Comparison of ENCODE assay signal across 9 mouse cellular contexts in the genomic region with DNA sequence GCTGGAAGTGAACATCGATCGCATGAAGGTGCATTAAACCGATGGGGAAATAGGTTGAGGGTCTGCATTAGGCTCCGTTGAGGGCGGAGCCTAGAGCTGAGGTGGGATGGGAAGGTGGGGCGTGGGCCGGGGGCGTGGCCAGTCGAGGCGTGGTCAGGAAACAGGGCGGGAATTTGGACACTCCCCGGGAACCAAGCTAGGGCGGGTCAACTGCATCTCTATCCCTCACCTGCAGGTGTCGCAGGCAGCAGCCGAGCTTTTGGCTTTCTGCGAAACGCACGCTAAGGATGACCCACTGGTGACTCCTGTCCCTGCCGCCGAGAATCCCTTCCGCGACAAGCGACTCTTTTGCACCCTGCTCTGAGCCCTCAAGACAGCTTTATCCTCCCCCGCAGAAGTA. TPM values are rescaled to one million over a fixed set of nuclear protein-coding genes. Genes with fewer than 3 reads are reported as not detected.
DNase-seq lines count a peak whose midpoint lies in the region; ATAC-seq and TF ChIP-seq lines count a peak whose summit lies in the region.
"Had no signal": no experiment of that assay in that cellular context is flagged by ENCODE, and none has a peak within 500 bp of the region (broad histone marks: within the 10 kb centered on the region; RNA-seq: fewer than 3 reads in every experiment).

No protein-coding gene starts in this region.

- peaks cover 32% of the 10 kb centered on the region for H3K27me3 ChIP-seq in E14TG2a.4 (ENCODE audit: insufficient read depth, low read length)
- peaks cover 8% of the 10 kb centered on the region for H3K27me3 ChIP-seq in embryonic facial prominence, embryonic 15.5 days
- peaks cover 55% of the 10 kb centered on the region for H3K27me3 ChIP-seq in heart, embryonic 13.5 days (replicated peaks)
- peaks cover 27% of the 10 kb centered on the region for H3K27me3 ChIP-seq in kidney, embryonic 15.5 days
- peaks cover 29% of the 10 kb centered on the region for H3K27me3 ChIP-seq in lung, embryonic 15.5 days

- ATAC-seq in embryonic facial prominence, embryonic 15.5 days (ENCODE audit: insufficient number of reproducible peaks, low FRiP score, low TSS enrichment, low read depth) = no peak
- ATAC-seq in heart, embryonic 13.5 days (ENCODE audit: extremely low read depth, insufficient number of reproducible peaks, low FRiP score, low TSS enrichment) = peak; percentile 7; the same call in 1 of the 2 replicates
- peak; percentile 19; the same call in 1 of the 2 replicates for ATAC-seq in kidney, embryonic 15.5 days (replicated peaks; ENCODE audit: low FRiP score)
- no peak for ATAC-seq in lung, embryonic 15.5 days (ENCODE audit: borderline replicate concordance, extremely low read depth, low FRiP score, low TSS enrichment)
- peak; percentile 64; the same call in 1 of the 2 replicates for ATAC-seq in neutrophil, adult 5-6 weeks (ENCODE audit: extremely low read depth, insufficient number of reproducible peaks, low FRiP score, poor library complexity, severe bottlenecking)

- H3K4me1 ChIP-seq in E14TG2a.4 (replicated peaks; ENCODE audit: low read depth, low read length) = peaks cover 53% of the 10 kb centered on the region
- peaks cover 13% of the 10 kb centered on the region for H3K4me1 ChIP-seq in bone marrow macrophage, adult 2 months (ENCODE audit: control insufficient read depth, insufficient read depth, low read length)
- H3K4me1 ChIP-seq in embryonic facial prominence, embryonic 15.5 days = peaks cover 64% of the 10 kb centered on the region
- peaks cover 49% of the 10 kb centered on the region for H3K4me1 ChIP-seq in heart, embryonic 13.5 days
- H3K4me1 ChIP-seq in kidney, embryonic 15.5 days = peaks cover 49% of the 10 kb centered on the region
- H3K4me1 ChIP-seq in lung, embryonic 15.5 days = peaks cover 47% of the 10 kb centered on the region

- no peak overlapping the region for H3K27ac ChIP-seq in bone marrow macrophage, adult 2 months (ENCODE audit: insufficient read depth, low read depth, low read length)
- H3K27ac ChIP-seq in embryonic facial prominence, embryonic 15.5 days (replicated peaks) = no peak overlapping the region
- no peak overlapping the region for H3K27ac ChIP-seq in heart, embryonic 13.5 days (replicated peaks)
- no peak overlapping the region for H3K27ac ChIP-seq in kidney, embryonic 15.5 days
- no peak overlapping the region; the same call in 1 of the 2 replicates for H3K27ac ChIP-seq in lung, embryonic 15.5 days

- peak; percentile 60 for TF ChIP-seq CTCF in E14TG2a.4 (conservative IDR thresholded peaks at IDR 0.05; ENCODE audit: low read length)
- TF ChIP-seq CTCF in bone marrow macrophage, adult 2 months (IDR thresholded peaks at IDR 0.05; ENCODE audit: low read depth, low read length) = peak; percentile 41; the same call in 1 of the 2 replicates

- peak; percentile 70 for DNase-seq in thymus, postnatal 36 days

- H3K9me3 ChIP-seq in E14TG2a.4 (ENCODE audit: low read length) = no peaks in the 10 kb centered on the region
- H3K9me3 ChIP-seq in embryonic facial prominence, embryonic 15.5 days (replicated peaks) = no peaks in the 10 kb centered on the region
- H3K9me3 ChIP-seq in heart, embryonic 13.5 days = no peaks in the 10 kb centered on the region
- no peaks in the 10 kb centered on the region for H3K9me3 ChIP-seq in kidney, embryonic 15.5 days (replicated peaks)
- no peaks in the 10 kb centered on the region for H3K9me3 ChIP-seq in lung, embryonic 15.5 days

- H3K4me3 ChIP-seq in E14TG2a.4 (replicated peaks; ENCODE audit: low read length) = peak overlapping the region; percentile 61
- peak overlapping the region; percentile 33 for H3K4me3 ChIP-seq in bone marrow macrophage, adult 2 months (ENCODE audit: insufficient read depth, low read length)
- H3K4me3 ChIP-seq in embryonic facial prominence, embryonic 15.5 days (replicated peaks) = peak overlapping the region; percentile 20
- peak overlapping the region; percentile 35 for H3K4me3 ChIP-seq in heart, embryonic 13.5 days
- H3K4me3 ChIP-seq in kidney, embryonic 15.5 days (replicated peaks) = peak overlapping the region; percentile 26
- peak overlapping the region; percentile 26 for H3K4me3 ChIP-seq in lung, embryonic 15.5 days

- WGBS in embryonic facial prominence, embryonic 15.5 days = under 1% methylated on average over 24 of the region's 24 CpGs
- under 1% methylated on average over 24 of the region's 24 CpGs for WGBS in heart, embryonic 13.5 days
- WGBS in kidney, embryonic 15.5 days = under 1% methylated on average over 24 of the region's 24 CpGs
- WGBS in lung, embryonic 15.5 days = under 1% methylated on average over 24 of the region's 24 CpGs

- no peak for TF ChIP-seq POLR2A in bone marrow macrophage, adult 2 months (IDR thresholded peaks at IDR 0.05; ENCODE audit: borderline replicate concordance, low read depth, low read length)

- H3K4me2 ChIP-seq in embryonic facial prominence, embryonic 15.5 days (replicated peaks) = peak overlapping the region; percentile 40
- H3K4me2 ChIP-seq in heart, embryonic 13.5 days = peak overlapping the region; percentile 72
- H3K4me2 ChIP-seq in kidney, embryonic 15.5 days = peak overlapping the region; percentile 60
- peak overlapping the region; percentile 71 for H3K4me2 ChIP-seq in lung, embryonic 15.5 days

- no peaks in the 10 kb centered on the region for H3K36me3 ChIP-seq in E14TG2a.4 (ENCODE audit: insufficient read depth, low read length)
- H3K36me3 ChIP-seq in embryonic facial prominence, embryonic 15.5 days = no peaks in the 10 kb centered on the region
- no peaks in the 10 kb centered on the region for H3K36me3 ChIP-seq in heart, embryonic 13.5 days
- H3K36me3 ChIP-seq in kidney, embryonic 15.5 days = no peaks in the 10 kb centered on the region
- no peaks in the 10 kb centered on the region for H3K36me3 ChIP-seq in lung, embryonic 15.5 days

- no peak overlapping the region for H3K9ac ChIP-seq in embryonic facial prominence, embryonic 15.5 days
- H3K9ac ChIP-seq in heart, embryonic 13.5 days = peak overlapping the region; percentile 71
- no peak overlapping the region for H3K9ac ChIP-seq in kidney, embryonic 15.5 days
- H3K9ac ChIP-seq in lung, embryonic 15.5 days = no peak overlapping the region

RNA-seq across cellular contexts. Expression of a gene that starts 3.4 kb away (rescaled TPM):
- polyA plus RNA-seq in bone marrow macrophage, adult 2 months (2012; ENCODE audit: insufficient read depth, insufficient read length, missing spikeins) = not detected in 2 replicates
- 27.8 and 36.3 TPM in 2 replicates for polyA plus RNA-seq in embryonic facial prominence, embryonic 15.5 days (2015; fragmentation: Nextera tagmentation; extraction: Ambion mirVana)
- polyA plus RNA-seq in heart, embryonic 13.5 days (2015; fragmentation: Nextera tagmentation; extraction: Ambion mirVana) = 4.5 and 4.9 TPM in 2 replicates
- 6.8 and 7.8 TPM in 2 replicates for polyA plus RNA-seq in kidney, embryonic 15.5 days (2015; fragmentation: Nextera tagmentation; extraction: Ambion mirVana)
- 11.2 and 12.0 TPM in 2 replicates for polyA plus RNA-seq in lung, embryonic 15.5 days (2015; fragmentation: Nextera tagmentation; extraction: Ambion mirVana)
- total RNA-seq in neutrophil, adult 5-6 weeks (2017) = not detected in 2 replicates

RNA-seq across cellular contexts. Expression of a gene that starts 11.3 kb away (rescaled TPM):
- 5.5 and 5.6 TPM in 2 replicates for polyA plus RNA-seq in bone marrow macrophage, adult 2 months (2012; ENCODE audit: insufficient read depth, insufficient read length, missing spikeins)
- 2.5 and 3.1 TPM in 2 replicates for polyA plus RNA-seq in embryonic facial prominence, embryonic 15.5 days (2015; fragmentation: Nextera tagmentation; extraction: Ambion mirVana)
- polyA plus RNA-seq in heart, embryonic 13.5 days (2015; fragmentation: Nextera tagmentation; extraction: Ambion mirVana) = 0.32 and 0.59 TPM in 2 replicates
- 1.5 and 2.1 TPM in 2 replicates for polyA plus RNA-seq in kidney, embryonic 15.5 days (2015; fragmentation: Nextera tagmentation; extraction: Ambion mirVana)
- polyA plus RNA-seq in lung, embryonic 15.5 days (2015; fragmentation: Nextera tagmentation; extraction: Ambion mirVana) = 2.0 and 2.4 TPM in 2 replicates
- 1.7 and 2.8 TPM in 2 replicates for total RNA-seq in neutrophil, adult 5-6 weeks (2017)
- total RNA-seq: layer of hippocampus, adult 8-10 months had no signal

RNA-seq across cellular contexts. Expression of a gene that starts 19.9 kb away (rescaled TPM):
- polyA plus RNA-seq in bone marrow macrophage, adult 2 months (2012; ENCODE audit: insufficient read depth, insufficient read length, missing spikeins) = 1.2 and 1.3 TPM in 2 replicates
- 5.4 and 6.3 TPM in 2 replicates for polyA plus RNA-seq in embryonic facial prominence, embryonic 15.5 days (2015; fragmentation: Nextera tagmentation; extraction: Ambion mirVana)
- 4.6 and 4.7 TPM in 2 replicates for polyA plus RNA-seq in heart, embryonic 13.5 days (2015; fragmentation: Nextera tagmentation; extraction: Ambion mirVana)
- polyA plus RNA-seq in kidney, embryonic 15.5 days (2015; fragmentation: Nextera tagmentation; extraction: Ambion mirVana) = 2.6 TPM in 2 replicates
- polyA plus RNA-seq in lung, embryonic 15.5 days (2015; fragmentation: Nextera tagmentation; extraction: Ambion mirVana) = 3.5 and 3.7 TPM in 2 replicates
- total RNA-seq in neutrophil, adult 5-6 weeks (2017) = 0.12 TPM in 1 of 2 replicates, not detected in the other

RNA-seq across cellular contexts. Expression of a gene that starts 28.9 kb away (rescaled TPM):
- polyA plus RNA-seq in bone marrow macrophage, adult 2 months (2012; ENCODE audit: insufficient read depth, insufficient read length, missing spikeins) = 373 and 387 TPM in 2 replicates
- polyA plus RNA-seq in embryonic facial prominence, embryonic 15.5 days (2015; fragmentation: Nextera tagmentation; extraction: Ambion mirVana) = 117 and 138 TPM in 2 replicates
- polyA plus RNA-seq in heart, embryonic 13.5 days (2015; fragmentation: Nextera tagmentation; extraction: Ambion mirVana) = 85.5 and 101 TPM in 2 replicates
- 116 and 124 TPM in 2 replicates for polyA plus RNA-seq in kidney, embryonic 15.5 days (2015; fragmentation: Nextera tagmentation; extraction: Ambion mirVana)
- polyA plus RNA-seq in lung, embryonic 15.5 days (2015; fragmentation: Nextera tagmentation; extraction: Ambion mirVana) = 101 and 104 TPM in 2 replicates
- total RNA-seq in neutrophil, adult 5-6 weeks (2017) = 230 and 273 TPM in 2 replicates

RNA-seq across cellular contexts. Expression of a gene that starts 49.5 kb away (rescaled TPM):
- not detected in 2 replicates for polyA plus RNA-seq in bone marrow macrophage, adult 2 months (2012; ENCODE audit: insufficient read depth, insufficient read length, missing spikeins)
- polyA plus RNA-seq in embryonic facial prominence, embryonic 15.5 days (2015; fragmentation: Nextera tagmentation; extraction: Ambion mirVana) = 22.4 and 26.0 TPM in 2 replicates
- polyA plus RNA-seq in heart, embryonic 13.5 days (2015; fragmentation: Nextera tagmentation; extraction: Ambion mirVana) = 4.0 and 4.1 TPM in 2 replicates
- 7.7 and 9.2 TPM in 2 replicates for polyA plus RNA-seq in kidney, embryonic 15.5 days (2015; fragmentation: Nextera tagmentation; extraction: Ambion mirVana)
- polyA plus RNA-seq in lung, embryonic 15.5 days (2015; fragmentation: Nextera tagmentation; extraction: Ambion mirVana) = 6.2 and 6.6 TPM in 2 replicates
- not detected in 2 replicates for total RNA-seq in neutrophil, adult 5-6 weeks (2017)

Comparison
In these comparisons a context has a peak if more than half of its experiments do, and no peak if none do; other contexts are left out.
1. ATAC-seq: peak in heart, embryonic 13.5 days (single experiment), kidney, embryonic 15.5 days (single experiment) and neutrophil, adult 5-6 weeks (single experiment); none in embryonic facial prominence, embryonic 15.5 days (single experiment) and lung, embryonic 15.5 days (single experiment).
2. Peak in every context shown above with its lines, with median percentiles within 50 percentile points of each other: H3K4me3 ChIP-seq and H3K4me2 ChIP-seq.